Mouse (Mus musculus) right cerebral cortex, postnatal 14 days (tissue): ENCODE data around the gene Cdc42.
A peak's percentile ranks its signal among the peaks of the same experiment; 100 is the strongest.

Experiments used
- DNase-seq: peaks from one replicate; pipeline ENCODE4 v3.0.0; 2022

Cdc42 gene

DNA sequence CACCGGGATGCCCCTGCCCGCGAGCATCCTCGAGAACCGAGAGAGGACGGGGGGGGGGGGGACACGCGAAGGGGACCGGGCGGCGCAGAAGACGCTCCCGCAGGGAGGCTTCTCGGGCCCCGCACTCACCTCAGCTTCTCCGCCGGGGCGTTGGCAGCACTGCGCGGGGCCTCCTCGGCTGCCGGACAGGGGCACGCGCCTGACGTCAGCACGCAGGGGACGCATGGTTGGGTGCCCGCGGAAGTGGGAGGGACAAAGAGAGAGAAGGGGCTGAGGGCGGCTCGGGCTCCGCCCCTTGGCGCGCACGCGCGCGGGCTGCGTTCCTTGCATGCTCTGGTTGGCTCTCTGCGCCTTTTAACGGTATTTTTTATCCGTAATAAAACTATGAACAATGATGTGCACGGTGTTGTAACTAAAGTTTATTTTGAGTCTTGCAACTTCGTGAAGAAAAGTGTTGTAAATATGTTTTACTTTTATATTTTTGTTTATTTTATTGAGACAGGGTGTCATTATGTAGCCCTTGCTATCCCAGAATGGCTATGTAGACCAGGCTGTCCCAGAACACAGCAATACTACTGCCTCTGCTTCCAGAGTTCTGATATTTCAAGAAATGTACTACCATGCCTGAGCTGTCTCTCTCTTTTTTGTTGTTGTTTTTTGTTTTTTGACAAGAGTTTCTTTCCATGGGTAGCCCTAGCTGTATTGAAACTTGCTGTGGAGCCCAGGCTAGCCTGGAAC lies at the start of gene Cdc42:
Cdc42 (minus strand) TSS at position 204 of the 738 bp plus-strand sequence.
- peak; percentile 98 for DNase-seq

DNA sequence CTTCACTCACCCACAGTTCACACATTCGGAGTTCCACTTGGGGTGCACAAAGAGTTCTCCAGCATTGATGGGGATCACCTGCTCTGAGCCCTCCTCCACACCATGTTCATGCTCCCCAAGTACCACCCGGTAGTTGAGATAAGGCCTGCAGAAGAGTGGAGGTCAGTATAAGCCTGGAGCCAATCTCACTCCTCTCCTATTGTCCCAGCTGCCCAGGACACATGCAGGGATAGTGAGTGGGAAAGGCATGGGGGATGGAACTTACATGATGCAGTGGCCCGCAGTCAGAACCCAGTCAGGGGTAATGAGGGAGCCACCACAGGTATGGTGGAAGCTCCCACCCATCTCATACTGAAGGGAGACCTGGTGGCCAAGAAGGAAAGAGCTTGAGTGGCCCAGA lies 48.1 kb upstream of the Cdc42 start:
- no peak for DNase-seq

DNA sequence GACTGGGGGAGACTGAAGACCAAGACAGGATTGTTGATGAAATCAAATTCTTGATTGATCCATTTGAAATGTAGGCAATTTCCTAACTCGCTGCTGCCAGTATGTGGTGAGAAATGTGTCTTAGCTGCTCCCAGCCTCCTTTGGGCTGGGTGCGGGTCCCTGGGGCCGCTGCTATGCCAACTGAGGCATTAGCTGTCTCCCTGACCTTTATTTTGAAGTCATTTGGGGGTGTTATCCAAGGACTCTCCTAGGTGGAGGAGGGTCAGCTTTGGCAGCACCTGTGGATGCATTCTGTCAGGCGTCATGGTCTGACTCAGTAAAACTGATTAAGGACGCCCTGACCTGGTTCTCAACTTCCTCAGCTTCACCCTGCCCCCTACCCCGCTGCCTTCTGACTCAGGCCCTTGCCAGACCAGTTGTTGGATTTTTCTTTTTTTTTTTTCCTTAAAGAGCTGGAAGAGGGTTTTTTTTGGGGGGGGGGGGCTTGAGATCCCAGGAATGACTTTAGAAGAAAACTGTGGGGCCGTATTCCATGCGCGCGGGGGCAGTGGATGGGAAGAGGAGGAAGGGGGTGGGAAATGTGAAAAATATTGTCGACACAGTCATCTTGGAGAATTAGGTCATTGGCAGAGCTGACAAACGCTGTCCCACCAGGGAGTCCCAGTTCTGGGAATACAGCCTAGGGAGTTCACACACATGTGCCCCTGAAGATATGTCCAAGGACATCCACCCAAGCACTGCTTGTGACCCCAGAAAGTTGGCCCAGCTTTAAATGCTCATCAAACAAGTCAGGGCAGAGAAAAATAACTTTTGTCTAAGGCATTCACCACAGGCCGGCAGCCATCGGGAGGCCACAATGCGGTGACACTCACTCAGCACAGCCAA lies 39.4 kb upstream of the Cdc42 start:
- DNase-seq, result no peak

DNA sequence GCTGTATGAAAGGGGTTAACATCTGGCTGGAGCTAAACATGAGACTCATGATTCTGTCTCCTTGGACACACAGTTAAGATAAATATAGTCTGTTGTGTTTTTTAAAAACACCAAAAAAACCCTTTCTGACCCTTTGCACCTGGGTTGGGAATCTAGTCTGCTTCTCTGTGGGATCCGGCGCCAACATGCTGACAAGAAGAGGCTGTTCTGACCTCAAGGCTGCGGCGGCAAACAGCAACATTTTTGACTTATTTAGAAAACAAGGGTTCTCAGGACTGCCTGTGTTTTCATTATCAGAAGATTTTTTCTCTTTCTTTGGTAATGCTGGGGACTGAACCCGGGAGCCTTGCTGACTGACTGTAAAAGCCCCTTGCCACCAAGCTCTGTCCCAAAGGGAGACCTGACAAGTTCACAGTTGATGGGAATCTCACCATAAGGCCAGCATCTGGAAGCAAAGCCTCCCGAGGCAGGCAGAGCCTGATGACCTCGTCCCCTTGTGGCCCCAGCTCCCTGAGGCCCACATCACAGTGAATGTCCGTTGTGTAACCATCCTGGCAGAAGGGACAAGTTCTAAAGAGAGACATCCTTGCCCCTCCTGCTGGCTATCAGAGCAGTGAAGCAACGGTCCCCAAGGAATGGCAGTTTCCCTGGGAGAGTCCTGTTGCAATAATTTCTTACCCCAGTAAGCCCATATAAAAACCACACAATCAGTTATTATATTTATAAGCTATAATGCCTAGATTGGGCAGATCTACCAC lies 36.0 kb upstream of the Cdc42 start:
- DNase-seq, result no peak

DNA sequence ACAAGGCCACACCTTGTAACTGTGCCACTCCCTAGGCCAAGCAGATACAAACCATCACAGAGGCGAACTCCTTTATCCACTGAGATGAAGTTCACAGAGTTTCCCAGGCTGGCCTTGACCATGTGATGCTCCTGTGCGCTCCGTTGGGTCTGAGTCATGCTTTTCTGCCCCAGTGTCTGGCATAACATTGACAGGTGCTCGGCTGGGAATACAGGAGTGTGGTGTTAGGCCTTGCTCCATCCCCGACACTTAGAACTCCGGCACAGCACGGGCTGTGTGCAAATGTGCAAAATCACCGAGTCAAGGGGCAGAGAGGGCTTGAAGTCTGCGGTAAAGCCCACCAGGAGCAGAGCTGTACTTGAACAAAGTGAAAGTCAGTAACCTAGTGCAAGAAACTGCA lies 35.4 kb upstream of the Cdc42 start:
- no peak for DNase-seq

DNA sequence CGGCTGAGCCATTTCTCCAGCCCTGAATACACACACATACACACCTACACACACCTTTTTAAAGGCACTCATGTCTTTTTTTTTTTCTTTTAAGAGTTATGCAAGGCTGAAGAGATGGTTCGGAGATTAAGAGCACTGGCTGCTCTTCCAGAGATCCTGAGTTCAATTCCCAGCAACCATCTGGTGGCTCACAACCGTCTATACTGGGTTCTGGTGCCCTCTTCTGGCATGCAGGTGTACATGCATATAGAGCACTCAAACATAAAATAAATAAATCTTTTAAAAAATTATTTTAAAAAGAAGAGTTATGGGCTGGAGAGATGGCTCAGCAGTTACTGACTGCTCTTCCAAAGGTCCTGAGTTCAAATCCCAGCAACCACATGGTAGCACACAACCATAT lies 33.8 kb upstream of the Cdc42 start:
- no peak for DNase-seq

DNA sequence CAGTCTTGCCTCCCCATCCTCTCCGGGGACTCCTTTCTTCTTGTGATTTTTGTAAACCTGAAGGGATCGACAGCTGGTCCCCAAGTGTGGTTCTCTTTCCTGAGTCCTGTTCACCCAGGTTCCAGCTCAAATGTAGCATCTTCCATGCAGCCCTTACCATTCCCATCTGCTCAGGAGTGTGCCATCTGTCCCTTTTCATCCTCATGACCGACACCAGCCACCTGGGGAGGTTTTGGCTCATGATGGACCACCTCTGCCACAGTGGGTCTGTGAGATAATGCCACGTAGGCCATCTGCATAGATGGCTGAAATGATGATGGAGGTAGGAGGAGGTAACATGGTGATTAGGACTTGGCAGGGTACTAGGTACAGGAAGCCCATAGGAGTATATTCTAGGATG lies 32.7 kb upstream of the Cdc42 start:
- no peak for DNase-seq

DNA sequence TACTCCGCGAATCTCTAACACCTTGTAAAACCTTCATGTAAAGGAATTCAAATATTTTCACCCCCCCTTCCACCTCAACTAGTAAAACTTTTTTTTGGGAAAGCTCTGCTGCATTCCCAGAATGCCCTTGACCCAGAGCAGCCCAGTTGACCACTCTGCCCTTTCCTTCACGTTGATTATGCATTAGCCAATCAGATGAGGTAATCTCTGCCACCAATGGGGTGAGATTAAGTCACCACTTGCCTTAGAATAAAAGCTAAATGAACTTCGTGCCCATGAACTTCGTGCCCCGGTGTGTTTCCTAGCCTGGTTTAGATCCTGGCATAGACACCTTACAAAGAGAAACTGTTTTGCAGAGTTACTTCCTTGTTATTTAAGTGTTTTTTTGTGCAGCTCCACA lies 31.5 kb upstream of the Cdc42 start:
- no peak for DNase-seq

DNA sequence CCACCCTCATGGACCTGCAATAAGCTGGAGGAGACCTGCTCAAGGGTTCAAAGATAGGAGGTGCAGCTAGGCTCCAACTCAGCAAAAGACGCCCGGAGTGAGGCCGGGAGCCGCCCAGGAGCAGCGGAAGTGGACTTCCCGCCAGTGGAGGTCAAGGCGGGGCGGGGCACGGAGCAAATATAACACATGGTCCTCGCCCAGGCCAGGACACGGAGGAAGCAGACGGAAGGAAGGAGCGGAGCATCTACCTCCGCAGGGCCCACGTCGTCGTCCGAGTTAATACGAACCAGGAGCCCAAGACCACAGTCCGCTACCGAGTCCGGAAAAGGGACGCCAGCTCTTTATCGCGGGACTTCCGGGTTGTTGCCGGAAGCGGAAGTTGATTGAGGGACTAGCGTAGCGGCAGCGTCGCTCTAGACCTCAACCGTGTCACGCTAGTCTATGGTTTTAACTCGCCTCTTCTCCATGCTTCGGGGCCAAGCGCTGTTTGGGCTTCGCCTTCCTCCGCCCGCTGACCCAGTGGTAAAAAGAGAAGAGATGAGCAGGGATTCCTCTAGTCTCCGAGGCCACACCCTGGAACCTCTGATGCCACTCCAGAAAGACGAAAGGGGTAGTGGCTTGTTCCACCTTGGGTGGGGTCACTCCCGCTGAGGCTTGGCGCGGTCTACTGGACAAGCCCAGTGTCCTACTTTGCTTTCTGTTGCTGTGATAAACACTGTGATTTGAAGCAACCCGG lies 30.7 kb upstream of the Cdc42 start:
- DNase-seq, result peak; percentile 74

DNA sequence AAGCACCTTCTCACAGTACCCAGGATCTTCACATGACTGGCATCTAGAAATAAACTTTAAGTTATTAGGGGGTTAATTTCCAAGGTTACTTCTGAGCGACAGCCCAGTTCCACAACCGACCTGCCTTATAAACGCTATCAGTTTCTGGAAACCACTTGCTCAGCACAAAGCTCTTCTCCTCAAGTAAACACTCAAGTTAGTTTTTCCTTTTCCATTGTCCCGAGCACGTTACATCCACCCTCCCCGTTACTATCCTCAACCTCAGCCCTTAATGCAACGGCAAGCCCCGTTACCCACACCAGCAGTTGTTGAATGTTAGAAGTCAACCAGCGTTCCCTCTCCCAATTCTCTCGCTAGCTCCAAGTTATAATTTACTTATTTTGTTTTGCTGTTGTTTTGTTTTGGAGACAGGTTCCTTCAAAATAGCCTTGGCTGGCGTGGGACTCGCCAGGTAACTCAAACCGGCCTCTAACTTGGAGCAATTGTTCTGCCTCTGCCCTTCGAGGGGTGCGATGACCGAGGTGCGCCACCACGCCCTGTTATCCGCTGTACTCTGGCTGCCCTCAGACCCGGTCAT lies 30.1 kb upstream of the Cdc42 start:
- no peak for DNase-seq

DNA sequence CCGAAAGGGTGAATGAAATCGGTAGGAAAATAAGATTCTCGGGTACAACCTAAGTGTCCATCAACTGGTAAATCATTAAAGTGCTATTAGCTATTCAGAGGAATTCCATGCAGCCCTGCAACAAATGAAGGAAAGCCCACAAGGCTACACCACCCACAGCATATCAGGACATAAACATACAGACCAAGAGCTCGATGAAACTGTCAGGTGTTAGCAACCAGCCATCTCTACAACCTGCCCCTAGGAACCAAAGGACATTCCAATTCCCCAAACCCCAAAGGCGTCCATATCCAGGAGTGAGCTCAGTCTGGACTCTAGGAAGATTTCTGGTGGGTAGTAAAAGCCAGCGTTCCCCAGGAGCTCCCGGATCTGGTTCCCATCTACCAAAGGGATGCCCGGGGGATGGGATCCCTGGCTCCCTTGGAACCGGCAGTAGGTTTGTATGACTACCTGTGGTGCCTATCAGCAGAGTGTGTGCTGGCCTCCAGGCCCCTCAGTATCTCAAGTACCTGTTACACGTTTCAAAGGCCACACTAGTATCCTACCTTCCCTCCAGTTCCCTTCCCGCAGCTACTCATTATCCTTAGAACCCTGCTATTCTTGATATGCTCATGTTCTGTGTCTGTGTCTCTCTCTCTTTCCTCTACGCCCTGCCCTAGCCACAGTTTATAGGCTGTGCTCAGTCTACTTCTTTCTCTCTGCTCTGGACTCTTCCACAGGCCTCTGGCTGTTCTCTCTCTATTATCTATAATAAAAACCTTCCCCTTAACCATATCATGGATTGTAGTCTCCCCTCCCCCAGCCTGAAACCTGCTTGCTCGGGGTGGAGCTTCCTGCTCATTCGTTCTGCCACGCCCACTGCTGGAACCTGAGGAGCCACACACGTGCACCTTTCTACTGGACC lies 23.4 kb upstream of the Cdc42 start:
- DNase-seq, result no peak

DNA sequence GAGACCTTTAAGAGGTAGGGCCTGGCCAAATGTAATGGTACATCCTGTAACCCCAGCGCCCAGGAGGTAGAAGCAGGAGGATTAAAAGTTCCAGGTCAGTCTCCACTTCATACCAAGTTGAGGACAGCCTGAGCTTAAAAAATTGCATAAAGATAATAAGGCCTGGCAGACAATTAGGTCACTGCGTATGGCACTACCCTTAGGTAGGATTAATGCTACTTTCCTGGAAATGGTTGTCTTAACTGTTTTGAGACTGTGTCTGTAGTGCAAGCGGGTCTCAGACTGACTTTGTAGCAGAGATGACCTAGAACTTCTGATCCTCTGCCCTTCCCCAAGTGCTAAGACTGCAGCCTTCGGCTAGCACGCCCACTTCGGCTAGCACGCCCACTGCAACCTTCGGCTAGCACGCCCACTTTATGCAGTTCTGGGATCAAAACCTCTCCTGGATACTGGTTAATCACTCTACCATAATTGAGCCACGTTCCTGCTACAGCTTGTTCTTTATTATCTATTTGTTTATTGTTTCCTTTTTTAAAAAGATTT lies 22.3 kb upstream of the Cdc42 start:
- DNase-seq, result no peak

DNA sequence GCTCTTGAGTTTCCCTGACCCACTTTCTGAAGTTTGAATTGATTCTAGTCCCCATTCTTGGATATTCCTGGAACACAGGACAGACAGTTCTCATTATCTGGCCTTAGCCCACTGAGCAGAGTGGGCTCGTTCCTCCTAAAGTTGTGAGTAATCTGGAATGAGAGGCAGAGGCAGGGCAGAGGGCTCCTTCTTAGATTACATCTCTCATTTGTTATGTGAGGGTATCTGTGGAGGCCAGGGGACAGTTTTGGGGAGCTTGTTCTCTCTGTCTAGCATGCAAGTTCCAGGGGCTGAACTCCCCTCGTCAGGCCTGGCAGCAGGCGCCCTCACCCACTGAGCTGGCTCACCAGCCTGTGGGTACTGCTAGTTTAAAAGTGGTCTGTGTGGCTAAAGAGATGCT lies 21.6 kb upstream of the Cdc42 start:
- DNase-seq, result no peak

DNA sequence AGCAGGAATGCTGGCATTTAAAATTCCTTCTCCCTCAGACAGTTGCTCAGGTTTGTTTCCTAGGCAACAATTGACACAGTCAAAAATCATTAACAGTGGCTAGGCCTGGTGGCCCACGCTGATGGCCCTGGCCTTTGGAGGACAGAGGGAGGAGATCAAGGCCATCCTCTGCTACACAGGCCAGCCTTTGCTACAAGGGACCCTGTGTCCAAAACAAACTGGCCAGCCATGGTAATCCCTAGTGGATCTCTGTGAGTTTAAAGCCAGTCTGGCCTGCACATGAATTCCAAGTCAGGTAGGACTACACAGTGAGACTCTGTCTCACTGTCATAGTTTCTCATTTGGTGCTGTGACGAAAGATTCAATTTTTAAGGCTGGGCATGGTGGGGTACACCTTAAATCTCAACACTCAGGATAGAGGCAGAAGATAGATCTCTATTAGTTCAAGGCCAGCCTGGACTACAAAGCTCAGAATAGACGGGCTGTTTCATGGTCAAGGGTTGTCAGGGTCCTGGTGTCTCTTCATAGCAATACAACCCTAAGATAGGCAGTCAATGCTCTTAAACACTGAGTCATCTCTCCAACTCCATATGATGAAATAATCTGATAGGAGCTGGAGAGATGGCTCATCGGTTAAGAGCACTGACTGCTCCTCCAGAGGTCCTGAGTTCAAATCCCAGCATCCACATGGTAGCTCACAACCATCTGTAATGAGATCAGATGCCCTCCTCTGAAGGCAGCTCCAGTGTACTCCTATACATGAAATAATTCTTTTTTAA lies 20.2 kb upstream of the Cdc42 start:
- no peak for DNase-seq

DNA sequence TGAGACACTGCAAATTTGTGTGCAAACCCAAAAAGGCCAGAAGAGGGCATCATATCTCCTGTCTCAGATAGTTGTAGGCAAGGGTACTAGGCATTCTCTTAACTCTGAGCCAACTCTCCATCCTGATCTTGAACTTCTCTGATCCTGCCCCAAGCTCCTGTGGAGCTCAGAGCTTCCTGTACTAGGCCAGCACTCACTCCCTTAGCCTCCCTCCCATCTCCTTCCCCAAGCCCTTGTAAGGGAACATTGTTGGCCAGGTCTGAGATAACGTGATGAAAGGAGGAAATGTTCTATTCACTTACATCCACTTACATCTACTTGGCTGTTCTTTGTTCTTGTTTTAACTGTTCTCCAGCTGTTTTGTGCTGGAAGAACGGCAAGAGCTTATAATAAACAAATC lies 19.3 kb upstream of the Cdc42 start:
- DNase-seq, result no peak

DNA sequence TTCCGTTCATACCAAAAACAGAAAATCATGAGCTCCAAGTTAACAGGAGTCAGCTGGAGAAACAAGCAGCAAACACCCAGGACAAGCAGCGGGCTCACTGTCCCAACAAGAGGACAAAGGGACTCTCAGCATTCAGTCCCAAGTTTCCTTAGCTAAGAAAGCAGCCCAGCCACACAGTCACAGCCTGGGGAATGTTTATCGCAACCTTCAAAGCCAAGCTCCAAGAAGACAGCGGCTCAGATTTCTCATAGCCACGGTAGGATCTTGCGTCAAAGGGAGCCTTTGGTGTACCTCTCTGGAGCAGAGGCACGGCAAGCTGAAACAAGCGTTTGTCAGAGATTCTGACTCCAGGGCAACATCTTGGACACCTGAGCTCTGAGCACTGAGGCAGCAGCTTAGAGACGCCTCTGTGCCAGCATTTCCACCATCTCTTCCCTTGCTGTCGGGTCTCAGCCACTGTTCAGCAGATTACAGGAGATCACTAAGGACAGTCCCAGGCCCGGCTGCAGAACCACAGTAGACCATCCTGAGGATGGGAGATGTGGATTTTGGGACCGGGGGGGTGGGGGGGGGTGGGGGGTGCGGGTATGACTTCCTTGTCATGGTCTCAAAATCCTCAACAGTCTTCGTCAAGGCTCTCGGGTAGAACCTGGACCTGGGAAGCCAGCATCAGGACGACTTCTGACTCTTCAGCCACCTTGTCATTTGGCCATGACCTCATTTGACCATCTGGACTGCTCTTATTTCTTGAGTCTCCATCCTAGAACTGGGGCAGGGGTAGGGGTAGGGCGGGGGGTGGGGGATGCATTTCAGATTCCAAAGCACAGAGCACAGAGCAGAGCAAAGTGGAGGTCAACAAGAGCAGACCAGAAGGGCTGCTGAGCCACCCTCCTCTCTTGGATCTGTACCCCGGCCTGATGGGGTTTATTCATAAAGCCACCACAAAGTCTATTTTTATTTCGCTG lies 18.1 kb upstream of the Cdc42 start:
- DNase-seq, result no peak

DNA sequence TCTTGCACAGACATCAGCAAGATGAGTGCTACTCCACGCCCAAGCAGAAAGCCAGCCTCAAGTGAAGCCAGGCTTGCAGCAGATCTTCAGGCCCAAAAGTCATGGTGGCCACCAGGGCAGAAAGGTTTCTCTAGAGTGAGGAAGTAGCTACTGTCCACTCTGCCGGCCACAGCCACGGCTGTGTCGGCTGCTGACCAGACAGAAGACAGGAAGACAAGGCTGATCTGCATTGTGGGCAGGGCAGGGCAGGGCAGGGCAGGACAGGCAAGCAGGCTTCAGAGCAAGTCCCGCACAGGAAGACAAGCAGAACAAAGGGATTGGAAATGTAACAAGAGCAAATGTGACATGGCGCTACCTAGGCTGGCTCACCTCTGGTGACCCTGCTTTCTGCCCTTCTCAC lies 16.2 kb upstream of the Cdc42 start:
- no peak for DNase-seq

DNA sequence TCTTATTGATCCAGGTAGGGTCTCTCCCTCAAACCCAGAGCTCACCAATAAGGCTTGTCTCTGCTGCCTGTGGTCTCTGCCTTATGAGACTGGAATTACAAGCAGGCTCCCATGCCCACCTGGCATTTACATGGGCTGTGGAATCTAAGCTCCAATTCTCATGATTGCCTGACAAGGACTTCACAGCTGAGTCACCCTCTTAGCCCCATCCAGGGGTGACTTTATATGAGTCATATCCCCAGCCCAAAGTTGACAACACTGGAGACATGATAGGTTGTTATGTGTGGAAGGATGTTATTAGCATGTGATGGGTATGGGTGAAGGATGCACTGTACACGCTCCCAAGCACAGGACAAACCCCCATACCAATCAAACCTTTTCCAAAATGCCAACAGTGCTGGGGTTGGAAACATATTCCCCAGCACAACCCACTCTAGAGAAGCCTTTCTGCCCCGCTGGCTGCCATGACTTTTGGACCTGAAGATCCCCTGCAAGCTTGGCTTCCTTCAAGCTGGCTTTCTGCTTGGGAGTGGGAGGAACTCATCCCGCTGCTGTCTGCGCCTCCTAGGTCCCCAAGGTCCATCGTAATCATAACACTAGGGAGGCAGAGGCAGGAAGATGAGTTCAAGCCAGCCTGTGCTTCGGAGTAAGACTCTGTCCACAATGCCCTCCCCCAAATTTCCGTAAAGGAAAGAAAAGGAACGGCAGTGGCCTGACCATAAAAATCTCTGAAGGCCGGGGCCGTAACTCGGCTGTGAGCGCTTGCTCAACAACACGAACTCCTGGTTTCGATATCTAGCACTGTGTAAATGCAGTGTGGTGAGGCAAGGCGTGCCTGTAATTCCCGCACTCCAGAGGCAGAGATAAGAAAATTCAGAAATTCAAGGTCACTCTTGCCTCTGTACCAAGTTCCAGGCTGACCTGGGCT lies 14.3 kb upstream of the Cdc42 start:
- no peak for DNase-seq
